Mouse (Mus musculus) stomach, postnatal 0 days (tissue): Measurements from ENCODE around the gene Nfia.

ENCODE experiments used
- CTCF ChIP-seq: IDR thresholded peaks from 2 replicates; pipeline ENCODE4 v1.5.1; 2016; ENCODE audit warnings: antibody characterized with exemption, low read depth, mild to moderate bottlenecking, moderate library complexity
- EP300 ChIP-seq: optimal IDR thresholded peaks from 2 replicates; pipeline ENCODE3; 2016; ENCODE audit warnings: antibody characterized with exemption

DNA sequence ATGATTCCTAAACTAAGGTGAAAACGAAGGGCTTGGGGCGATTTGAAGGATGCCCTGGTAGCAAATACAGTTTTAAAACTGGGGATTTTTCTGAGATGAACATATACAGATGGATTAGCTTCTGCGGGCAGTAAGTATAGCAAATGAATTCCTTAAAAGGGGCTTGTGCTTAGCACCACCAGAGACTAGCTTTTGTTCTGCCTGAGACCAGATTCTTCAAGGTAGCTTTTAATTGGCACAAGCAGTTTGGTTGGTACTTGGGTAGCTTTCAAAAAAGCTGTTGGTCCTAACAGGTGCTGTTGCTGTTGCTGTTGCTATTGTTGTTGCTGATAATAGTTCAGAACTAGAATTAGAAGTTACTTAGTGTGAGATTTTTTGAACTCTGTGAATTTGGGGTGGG lies 152.3 kb downstream of the Nfia start:
- TF ChIP-seq EP300 = no peak
- TF ChIP-seq CTCF = no peak
